Mouse (Mus musculus) mature B cell (primary cell): ENCODE results near the gene Rarg.

ENCODE experiments used
- in situ Hi-C: fragments of 300-500 bp; cut with MboI; formaldehyde crosslinking; loops from 2 replicates; pipeline ENCODE4 v1.14.3; 2019

The Rarg gene

GRCm38 (mm10) chr15:102257202-102258075 is at the start of gene Rarg:
TSS of gene Rarg (minus strand) at chr15:102257517.
- in situ Hi-C loops = no loop called here

GRCm38 (mm10) chr15:102302542-102302941 is 45.2 kb upstream of the Rarg start:
- in situ Hi-C loops = no loop called here

- in situ Hi-C loops = no loop called here
Measured at GRCm38 (mm10) chr15:102296368-102297006, 39.2 kb upstream of the Rarg start.

GRCm38 (mm10) chr15:102295633-102296367 is 38.5 kb upstream of the Rarg start, which contains the start of gene Espl1:
TSS of gene Espl1 (plus strand) at chr15:102296266.
- in situ Hi-C loops = no loop called here

- in situ Hi-C loops = no loop called here
Measured at GRCm38 (mm10) chr15:102287395-102287794, 30.1 kb upstream of the Rarg start.

GRCm38 (mm10) chr15:102283648-102284047 is 26.3 kb upstream of the Rarg start:
- in situ Hi-C loops = no loop called here

GRCm38 (mm10) chr15:102282463-102283292 is 25.4 kb upstream of the Rarg start:
- in situ Hi-C loops = no loop called here

GRCm38 (mm10) chr15:102280623-102281022 is 23.3 kb upstream of the Rarg start:
- in situ Hi-C loops = no loop called here

- in situ Hi-C loops = no loop called here
Measured at GRCm38 (mm10) chr15:102279783-102280520, 22.6 kb upstream of the Rarg start.

GRCm38 (mm10) chr15:102279092-102279782 is 21.9 kb upstream of the Rarg start, which contains the start of gene Mfsd5:
TSS of gene Mfsd5 (plus strand) at chr15:102279454.
- in situ Hi-C loops = no loop called here

- in situ Hi-C loops = no loop called here
Measured at GRCm38 (mm10) chr15:102278726-102279091, 21.4 kb upstream of the Rarg start.

- in situ Hi-C loops = no loop called here
Measured at GRCm38 (mm10) chr15:102273982-102274716, 16.8 kb upstream of the Rarg start.

GRCm38 (mm10) chr15:102271441-102271840 is 14.1 kb upstream of the Rarg start:
- in situ Hi-C loops = no loop called here

GRCm38 (mm10) chr15:102270274-102270960 is 13.1 kb upstream of the Rarg start, which contains the start of gene Gm9918:
TSS of gene Gm9918 (plus strand) at chr15:102270563.
- in situ Hi-C loops = no loop called here

GRCm38 (mm10) chr15:102265548-102265947 is 8.2 kb upstream of the Rarg start:
- in situ Hi-C loops = no loop called here

- in situ Hi-C loops = no loop called here
Measured at GRCm38 (mm10) chr15:102263037-102263436, 5.7 kb upstream of the Rarg start.

- in situ Hi-C loops = no loop called here
Measured at GRCm38 (mm10) chr15:102262582-102262981, 5.3 kb upstream of the Rarg start.

- in situ Hi-C loops = no loop called here
Measured at GRCm38 (mm10) chr15:102258581-102259253, 1.4 kb upstream of the Rarg start.
